Mouse (Mus musculus): ENCODE data around the gene Zfp106. TPM values are rescaled to one million over a fixed set of nuclear protein-coding genes. Genes with fewer than 3 reads are reported as not detected.

Gene Zfp106
- total and polyA plus RNA-seq, 2 experiments from 2014 or later, result 39.8 to 62.3 TPM

- no peak for TF ChIP-seq CTCF (IDR thresholded peaks at IDR 0.05)
- ATAC-seq (ENCODE audit: low FRiP score) (no peak), DNase-seq (ENCODE audit: low spot score) (no peak)
- no peaks in the 10 kb centered on the region for H3K4me1 ChIP-seq (ENCODE audit: insufficient read depth, low read length)
- no peaks in the 10 kb centered on the region for H3K9me3 ChIP-seq (ENCODE audit: low read length)
- no peak overlapping the region for H3K9ac ChIP-seq (replicated peaks; ENCODE audit: low read length, poor library complexity, severe bottlenecking)
- H3K36me3 ChIP-seq (ENCODE audit: insufficient read depth, low read length), result no peaks in the 10 kb centered on the region
- no peak overlapping the region for H3K4me3 ChIP-seq (ENCODE audit: low read depth, low read length)
- H3K27me3 ChIP-seq (ENCODE audit: insufficient read depth, low read length), result no peaks in the 10 kb centered on the region
- 82% methylated on average over 2 of the region's 2 CpGs for WGBS
- no peak overlapping the region for H3K4me2 ChIP-seq (ENCODE audit: low read depth, low read length, poor library complexity, severe bottlenecking)
- H3K27ac ChIP-seq (ENCODE audit: low read depth, low read length), result no peak overlapping the region
Observed at GRCm38 (mm10) chr2:120464732-120465396, 98.8 kb downstream of the Zfp106 start.

- Histone ChIP-seq H3K9me3 (ENCODE audit: low read length) (no peaks in the 10 kb centered on the region), H3K4me1 (ENCODE audit: insufficient read depth, low read length) (no peaks in the 10 kb centered on the region), H3K9ac (replicated peaks; ENCODE audit: low read length, poor library complexity, severe bottlenecking) (no peak overlapping the region), H3K36me3 (ENCODE audit: insufficient read depth, low read length) (no peaks in the 10 kb centered on the region), H3K27me3 (ENCODE audit: insufficient read depth, low read length) (no peaks in the 10 kb centered on the region), H3K4me3 (ENCODE audit: low read depth, low read length) (no peak overlapping the region), H3K27ac (ENCODE audit: low read depth, low read length) (no peak overlapping the region), H3K4me2 (ENCODE audit: low read depth, low read length, poor library complexity, severe bottlenecking) (no peak overlapping the region)
- WGBS, result 78% methylated on average over 8 of the region's 8 CpGs
- ATAC-seq (ENCODE audit: low FRiP score), result no peak
- DNase-seq (ENCODE audit: low spot score), result no peak
- no peak for TF ChIP-seq CTCF (IDR thresholded peaks at IDR 0.05)
Observed at GRCm38 (mm10) chr2:120464091-120464490, 99.6 kb downstream of the Zfp106 start.

- Histone ChIP-seq H3K4me3 (ENCODE audit: low read depth, low read length) (no peak overlapping the region), H3K36me3 (ENCODE audit: insufficient read depth, low read length) (no peaks in the 10 kb centered on the region), H3K9ac (replicated peaks; ENCODE audit: low read length, poor library complexity, severe bottlenecking) (no peak overlapping the region), H3K27me3 (ENCODE audit: insufficient read depth, low read length) (no peaks in the 10 kb centered on the region), H3K9me3 (ENCODE audit: low read length) (no peaks in the 10 kb centered on the region), H3K4me1 (ENCODE audit: insufficient read depth, low read length) (no peaks in the 10 kb centered on the region), H3K4me2 (ENCODE audit: low read depth, low read length, poor library complexity, severe bottlenecking) (no peak overlapping the region), H3K27ac (ENCODE audit: low read depth, low read length) (no peak overlapping the region)
- 93% methylated on average over 7 of the region's 7 CpGs for WGBS
- ATAC-seq (ENCODE audit: low FRiP score) (no peak), DNase-seq (ENCODE audit: low spot score) (no peak)
- no peak for TF ChIP-seq CTCF (IDR thresholded peaks at IDR 0.05)
Observed at GRCm38 (mm10) chr2:120463328-120463727, 100.3 kb downstream of the Zfp106 start.

GRCm38 (mm10) chr2:120460216-120460615 is 103.4 kb downstream of the Zfp106 start:
- no peak overlapping the region for H3K9ac ChIP-seq (replicated peaks; ENCODE audit: low read length, poor library complexity, severe bottlenecking)
- TF ChIP-seq CTCF (IDR thresholded peaks at IDR 0.05), result no peak
- ATAC-seq (ENCODE audit: low FRiP score), result no peak
- no peaks in the 10 kb centered on the region for H3K27me3 ChIP-seq (ENCODE audit: insufficient read depth, low read length)
- H3K4me2 ChIP-seq (ENCODE audit: low read depth, low read length, poor library complexity, severe bottlenecking), result no peak overlapping the region
- H3K27ac ChIP-seq (ENCODE audit: low read depth, low read length), result no peak overlapping the region
- H3K4me1 ChIP-seq (ENCODE audit: insufficient read depth, low read length), result no peaks in the 10 kb centered on the region
- H3K4me3 ChIP-seq (ENCODE audit: low read depth, low read length), result no peak overlapping the region
- no peak for DNase-seq (ENCODE audit: low spot score)
- WGBS, result 89% methylated on average over 4 of the region's 4 CpGs
- H3K36me3 ChIP-seq (ENCODE audit: insufficient read depth, low read length), result no peaks in the 10 kb centered on the region
- no peaks in the 10 kb centered on the region for H3K9me3 ChIP-seq (ENCODE audit: low read length)

Other genes with a start within 250 kb of the Zfp106 start
- 0.05 TPM in 1 of 2 replicates, not detected in the other for gene Pla2g4f, start 249.7 kb downstream of the Zfp106 start, total RNA-seq (2014; rRNA removed)
- gene Pla2g4f, start 249.7 kb downstream of the Zfp106 start, polyA plus RNA-seq (2015; fragmentation: Nextera tagmentation; extraction: Ambion mirVana), result not detected in 2 replicates
- gene Vps39, start 210.7 kb downstream of the Zfp106 start, total RNA-seq (2014; rRNA removed), result 47.8 and 55.7 TPM in 2 replicates
- 37.1 and 37.5 TPM in 2 replicates for gene Vps39, start 210.7 kb downstream of the Zfp106 start, polyA plus RNA-seq (2015; fragmentation: Nextera tagmentation; extraction: Ambion mirVana)
- 6.0 and 6.3 TPM in 2 replicates for gene Ganc, start 159.9 kb downstream of the Zfp106 start, total RNA-seq (2014; rRNA removed)
- gene Ganc, start 159.9 kb downstream of the Zfp106 start, polyA plus RNA-seq (2015; fragmentation: Nextera tagmentation; extraction: Ambion mirVana), result 7.9 and 9.9 TPM in 2 replicates
- gene Tmem87a, start 159.7 kb downstream of the Zfp106 start, total RNA-seq (2014; rRNA removed), result 28.6 and 37.5 TPM in 2 replicates
- gene Tmem87a, start 159.7 kb downstream of the Zfp106 start, polyA plus RNA-seq (2015; fragmentation: Nextera tagmentation; extraction: Ambion mirVana), result 5.4 and 8.2 TPM in 2 replicates
- gene Capn3, start 107.8 kb downstream of the Zfp106 start, total RNA-seq (2014; rRNA removed), result 0.38 and 0.66 TPM in 2 replicates
- 0.61 and 0.67 TPM in 2 replicates for gene Capn3, start 107.8 kb downstream of the Zfp106 start, polyA plus RNA-seq (2015; fragmentation: Nextera tagmentation; extraction: Ambion mirVana)
- 17.0 and 19.7 TPM in 2 replicates for gene Snap23, start 3.8 kb upstream of the Zfp106 start, total RNA-seq (2014; rRNA removed)
- 10.6 and 11.3 TPM in 2 replicates for gene Snap23, start 3.8 kb upstream of the Zfp106 start, polyA plus RNA-seq (2015; fragmentation: Nextera tagmentation; extraction: Ambion mirVana)
- 24.8 and 34.7 TPM in 2 replicates for gene Haus2, start 45.5 kb upstream of the Zfp106 start, total RNA-seq (2014; rRNA removed)
- gene Haus2, start 45.5 kb upstream of the Zfp106 start, polyA plus RNA-seq (2015; fragmentation: Nextera tagmentation; extraction: Ambion mirVana), result 29.3 and 32.2 TPM in 2 replicates
- gene Lrrc57, start 45.7 kb upstream of the Zfp106 start, total RNA-seq (2014; rRNA removed), result 30.3 and 44.9 TPM in 2 replicates
- 22.4 and 22.7 TPM in 2 replicates for gene Lrrc57, start 45.7 kb upstream of the Zfp106 start, polyA plus RNA-seq (2015; fragmentation: Nextera tagmentation; extraction: Ambion mirVana)
- gene Stard9, start 65.3 kb upstream of the Zfp106 start, total RNA-seq (2014; rRNA removed), result 10.6 and 11.4 TPM in 2 replicates
- 1.6 and 2.4 TPM in 2 replicates for gene Stard9, start 65.3 kb upstream of the Zfp106 start, polyA plus RNA-seq (2015; fragmentation: Nextera tagmentation; extraction: Ambion mirVana)

Data from midbrain, postnatal 0 days (tissue).